Mouse (Mus musculus) ES-E14 (cell line): ENCODE measurements at regions not wholly inside any gene's neighbourhood (a gene's known extent, or its start where the extent isn't known, plus 50 kb on each side); places are given as distances from the start of the nearest gene placed in this dataset.

Experiments
- CHD2 ChIP-seq: IDR thresholded peaks from 2 replicates; pipeline ENCODE4 v1.6.1; 2014; ENCODE audit warnings: mild to moderate bottlenecking, low read depth, low read length, inconsistent platforms
- HCFC1 ChIP-seq: IDR thresholded peaks from 2 replicates; pipeline ENCODE4 v1.6.1; 2012; ENCODE audit warnings: low read length, inconsistent platforms, borderline replicate concordance; ENCODE audit not compliant: insufficient read depth
- ZC3H11A ChIP-seq: IDR thresholded peaks from 2 replicates; pipeline ENCODE4 v1.6.1; 2012; ENCODE audit warnings: low read depth, mild to moderate bottlenecking, inconsistent platforms, low read length, borderline replicate concordance
- ZNF384 ChIP-seq: IDR thresholded peaks from 2 replicates; pipeline ENCODE4 v1.6.1; 2012; ENCODE audit warnings: low read depth, low read length, inconsistent platforms

GRCm38 (mm10) chr10:14210445-14210844 is 244.6 kb downstream of the Hivep2 start:
- no peak for TF ChIP-seq HCFC1
- no peak for TF ChIP-seq ZNF384
- TF ChIP-seq ZC3H11A = no peak
- TF ChIP-seq CHD2 = no peak
